Mouse (Mus musculus) G1E (cell line): ENCODE results near the gene Tmem88. TPM values are rescaled to one million over a fixed set of nuclear protein-coding genes. Genes with fewer than 3 reads are reported as not detected.

Source experiments
- ATAC-seq: 2 replicates; pipeline ENCODE4 v1.8.0; 2016; ENCODE audit warnings: mild to moderate bottlenecking; ENCODE audit not compliant: insufficient number of reproducible peaks, poor library complexity, low FRiP score, severe bottlenecking; ENCODE audit errors: extremely low read depth
- DNase-seq: peaks from one replicate; pipeline ENCODE4 v3.0.0; 2012; ENCODE audit warnings: low spot score
- H3K27me3 ChIP-seq: 2 replicates; pipeline ENCODE4 v1.6.1; 2012; ENCODE audit warnings: mild to moderate bottlenecking, low read length, inconsistent platforms; ENCODE audit not compliant: insufficient read depth
- H3K36me3 ChIP-seq: replicated peaks from 2 replicates; pipeline ENCODE3; 2012; ENCODE audit warnings: mild to moderate bottlenecking, inconsistent platforms
- H3K4me1 ChIP-seq: 2 replicates; pipeline ENCODE4 v1.6.1; 2012; ENCODE audit warnings: low read depth, low read length, inconsistent platforms, mixed read lengths; ENCODE audit not compliant: insufficient read depth
- H3K4me3 ChIP-seq: 2 replicates; pipeline ENCODE4 v1.5.1; 2012; ENCODE audit warnings: low read depth, mild to moderate bottlenecking, inconsistent platforms, low read length, moderate library complexity, mixed read lengths
- H3K9me3 ChIP-seq: replicated peaks from 2 replicates; pipeline ENCODE4 v1.6.1; 2012; ENCODE audit warnings: inconsistent platforms
- CTCF ChIP-seq: IDR thresholded peaks from 2 replicates; pipeline ENCODE4 v1.5.1; 2012; ENCODE audit warnings: low read depth, low read length, inconsistent platforms, mixed read lengths
- GATA1 ChIP-seq: IDR thresholded peaks from 2 replicates; pipeline ENCODE4 v1.6.1; 2012; ENCODE audit warnings: borderline replicate concordance, low read length, inconsistent platforms, mixed read lengths
- GATA2 ChIP-seq: IDR thresholded peaks from 2 replicates; pipeline ENCODE4 v1.6.1; 2012; ENCODE audit warnings: low read depth, low read length, inconsistent platforms, borderline replicate concordance
- POLR2AphosphoS5 ChIP-seq: IDR thresholded peaks from 2 replicates; pipeline ENCODE4 v1.6.1; 2012; ENCODE audit warnings: low read depth, low read length, inconsistent platforms; ENCODE audit not compliant: insufficient replicate concordance
- TAL1 ChIP-seq: conservative IDR thresholded peaks from 2 replicates; pipeline ENCODE4 v1.6.1; 2012; ENCODE audit warnings: low read depth, low read length, inconsistent platforms, mixed read lengths
- polyA plus RNA-seq: library from polyadenylated mRNA; stranded (reverse); fragments of >175 nt; gene quantifications from 2 replicates; pipeline ENCODE4 v1.2.3, GENCODE M21; 2012
- total RNA-seq, 2 experiments: library from RNA; stranded (forward) in 1 of 2; stranded (reverse) in 1 of 2; fragments of 200-1000 nt in 1 of 2; fragments of >200 nt in 1 of 2; fragmentation: Nextera tagmentation in 1 of 2; gene quantifications; 2 replicates each; pipeline ENCODE4 v1.2.3; 2014 to 2017

Gene Tmem88
- total and polyA plus RNA-seq, 3 experiments, result 0.93 to 2.6 (median 2.2) TPM

DNA sequence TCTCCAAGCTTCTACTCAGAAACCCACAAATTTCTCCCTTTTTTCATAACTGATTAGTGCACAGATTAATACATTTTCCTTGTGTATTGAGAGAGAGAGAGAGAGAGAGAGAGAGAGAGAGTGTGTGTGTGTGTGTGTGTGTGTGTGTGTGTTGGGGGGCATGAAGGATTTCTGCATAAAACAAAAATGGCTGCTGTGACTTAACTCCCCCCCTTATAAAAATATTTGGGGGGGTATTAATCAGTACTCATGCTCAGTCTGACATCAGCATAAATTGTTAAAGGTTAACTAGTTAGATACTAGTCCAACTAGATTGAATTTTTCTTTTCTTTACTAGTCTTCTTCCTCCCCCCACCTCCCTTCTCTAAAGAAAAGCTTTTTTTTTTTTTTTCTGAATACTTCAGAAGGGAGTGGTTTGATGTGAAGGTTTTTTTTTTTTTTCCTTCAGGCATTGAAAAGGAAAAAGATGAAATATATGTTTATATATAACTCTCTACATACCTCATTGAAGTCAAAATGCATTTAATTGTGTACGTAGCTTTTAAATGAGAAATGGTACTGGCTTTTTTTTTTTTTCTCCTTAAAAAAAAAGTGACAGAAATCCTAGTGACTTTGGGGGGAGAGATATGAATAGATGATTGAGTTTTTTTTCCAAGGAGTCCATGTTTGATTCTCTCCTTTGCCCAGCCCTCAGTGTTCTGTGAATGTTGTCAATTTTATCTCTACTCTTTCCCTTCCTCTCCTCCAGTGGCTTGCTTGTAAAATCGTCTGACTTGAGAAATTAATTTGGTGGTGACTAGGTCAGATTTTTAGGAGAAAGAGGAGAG is 27.8 kb downstream of the Tmem88 start:
- ATAC-seq (no peak), DNase-seq (no peak)
- Histone ChIP-seq H3K4me3 (no peak overlapping the region; the same call in 1 of the 2 replicates), H3K4me1 (peaks cover 71% of the 10 kb centered on the region), H3K9me3 (no peaks in the 10 kb centered on the region), H3K36me3 (peaks cover 18% of the 10 kb centered on the region), H3K27me3 (no peaks in the 10 kb centered on the region)
- TF ChIP-seq GATA2, result no peak
- TF ChIP-seq TAL1, result no peak
- no peak for TF ChIP-seq GATA1
- no peak for TF ChIP-seq CTCF
- no peak for TF ChIP-seq POLR2AphosphoS5

DNA sequence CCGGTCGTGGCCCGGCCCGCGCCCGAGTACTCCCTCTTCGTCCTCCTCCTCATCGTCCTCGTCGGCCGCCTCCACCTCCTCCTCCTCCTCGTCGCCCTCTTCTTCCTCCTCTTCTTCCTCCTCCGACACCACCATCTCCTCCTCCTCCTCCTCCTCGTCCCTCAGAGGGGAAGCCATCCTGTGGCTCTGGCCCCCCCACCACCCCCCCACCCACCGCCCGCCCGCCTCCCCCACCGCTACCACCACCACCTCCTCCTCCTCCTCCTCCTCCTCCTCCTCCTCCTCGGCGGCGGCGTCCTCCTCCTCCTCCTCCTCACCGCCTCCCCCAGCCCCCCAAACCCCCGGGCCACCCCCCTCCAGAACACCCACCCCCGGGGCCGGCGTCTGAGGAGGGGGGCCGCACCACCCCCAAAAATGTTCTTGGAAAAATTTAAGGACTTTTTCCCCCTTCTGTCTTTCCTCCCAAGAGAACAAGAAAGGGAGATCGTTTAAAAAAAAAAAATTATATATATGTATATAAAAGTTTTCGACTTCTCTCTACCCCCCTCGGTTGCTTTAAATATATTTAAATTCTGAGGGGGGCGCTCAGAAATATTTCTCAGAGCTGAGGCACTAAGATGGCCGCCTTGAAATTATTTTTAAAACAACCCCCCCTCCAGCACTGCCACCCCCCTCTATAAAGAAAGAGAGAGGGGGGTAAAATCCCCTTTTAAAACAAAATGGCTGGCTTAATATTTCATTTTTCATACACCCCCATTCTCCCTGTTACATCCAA is 28.6 kb downstream of the Tmem88 start, which contains the start of gene Chd3:
Gene Chd3 (minus strand): TSS at position 192 of the 775 bp plus-strand sequence.
- Histone ChIP-seq H3K4me3 (peak within 1 kb of the TSS; percentile 84), H3K4me1 (peaks cover 77% of the 10 kb centered on the region), H3K9me3 (no peaks in the 10 kb centered on the region), H3K36me3 (peaks cover 26% of the 10 kb centered on the region), H3K27me3 (no peaks in the 10 kb centered on the region)
- ATAC-seq, result no peak
- peak; percentile 25 for DNase-seq
- TF ChIP-seq POLR2AphosphoS5, result no peak
- no peak for TF ChIP-seq GATA1
- TF ChIP-seq GATA2, result no peak
- no peak for TF ChIP-seq CTCF
- TF ChIP-seq TAL1, result no peak

DNA sequence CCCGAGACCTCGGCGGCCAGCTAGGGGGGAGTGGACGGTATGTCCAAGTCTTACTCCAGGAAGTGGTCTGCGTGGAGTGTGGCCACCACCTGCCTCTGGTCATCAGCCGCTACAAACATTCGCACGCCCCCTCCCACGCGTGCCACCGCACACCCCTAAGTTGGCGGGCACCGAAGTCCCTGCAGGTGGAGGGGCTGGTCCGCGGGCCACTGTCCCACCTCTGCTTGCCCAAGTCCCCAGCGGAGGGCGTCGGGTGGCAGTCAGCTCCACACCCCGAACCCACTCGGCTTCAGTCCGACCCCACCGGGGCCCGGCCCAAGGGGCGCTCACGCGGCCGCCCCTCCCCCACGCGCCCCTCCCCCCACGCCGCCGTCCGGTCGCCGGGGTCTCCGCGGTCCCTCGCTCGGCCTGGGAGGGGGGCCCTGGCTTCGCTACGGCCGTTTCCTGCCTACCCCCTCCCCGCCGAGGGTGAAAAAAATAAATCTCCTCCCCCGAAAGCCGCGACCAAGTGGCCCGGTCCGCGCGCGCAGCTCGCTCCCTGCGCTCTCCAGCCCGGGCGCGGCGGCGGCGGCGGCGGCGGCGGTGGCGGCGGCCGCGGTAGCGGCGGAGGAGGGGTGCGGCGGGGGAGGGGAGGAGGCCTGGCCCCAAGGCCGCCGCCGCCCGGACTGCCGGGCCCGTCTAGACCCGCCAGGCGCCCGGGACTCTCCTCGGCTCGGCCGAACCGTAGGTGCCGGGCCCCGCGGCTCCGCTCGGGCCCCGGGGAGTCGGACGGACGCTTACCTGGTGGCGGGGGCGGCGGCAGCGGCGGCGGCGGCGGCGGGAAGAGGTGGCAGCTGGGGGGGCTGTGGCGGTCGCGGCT is 29.4 kb downstream of the Tmem88 start:
- DNase-seq (peak; percentile 52), ATAC-seq (no peak)
- Histone ChIP-seq H3K4me1 (peaks cover 71% of the 10 kb centered on the region), H3K36me3 (peaks cover 35% of the 10 kb centered on the region), H3K4me3 (peak overlapping the region; percentile 84), H3K27me3 (no peaks in the 10 kb centered on the region), H3K9me3 (no peaks in the 10 kb centered on the region)
- TF ChIP-seq GATA2 (no peak), CTCF (no peak)

DNA sequence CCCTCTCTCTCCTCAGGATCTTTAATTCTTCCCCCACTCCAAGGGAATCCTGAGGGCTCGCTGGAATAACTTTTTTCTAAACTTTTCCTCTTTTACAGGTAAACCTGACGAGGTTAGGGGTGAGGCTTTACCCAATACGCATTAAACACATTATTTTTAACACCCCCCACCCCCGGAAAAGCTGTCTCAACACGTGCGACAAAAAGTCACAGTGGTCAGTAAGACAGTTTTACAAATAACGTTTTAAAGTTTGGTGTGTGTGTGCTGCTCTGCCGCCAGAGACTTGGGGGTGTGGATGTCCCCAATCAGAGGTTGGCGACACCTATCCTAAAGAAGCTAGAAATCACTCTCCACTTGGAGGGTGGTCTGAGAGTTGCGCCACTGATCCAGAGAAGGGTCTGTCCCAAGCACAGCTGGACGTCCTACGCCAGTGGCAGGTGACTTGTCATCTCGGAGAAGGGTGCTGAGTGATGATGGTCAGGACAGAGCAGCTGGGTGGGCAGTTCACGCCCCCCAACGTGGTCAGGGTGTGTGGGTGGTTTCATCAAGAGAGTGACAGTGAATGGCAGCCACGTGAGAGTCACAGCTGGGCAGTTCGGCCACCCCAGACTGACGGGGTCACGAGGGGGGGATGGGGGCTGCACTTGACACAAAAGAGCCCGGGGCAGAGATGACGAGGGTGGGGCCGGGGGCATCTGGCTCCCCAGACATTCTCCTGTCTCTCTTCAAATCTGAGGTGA is 30.2 kb downstream of the Tmem88 start:
- Histone ChIP-seq H3K4me1 (peaks cover 63% of the 10 kb centered on the region), H3K27me3 (no peaks in the 10 kb centered on the region), H3K9me3 (no peaks in the 10 kb centered on the region), H3K36me3 (peaks cover 43% of the 10 kb centered on the region), H3K4me3 (peak overlapping the region; percentile 84)
- DNase-seq, result peak; percentile 12
- ATAC-seq, result no peak
- no peak for TF ChIP-seq TAL1
- TF ChIP-seq CTCF, result no peak
- TF ChIP-seq GATA1, result no peak
- TF ChIP-seq GATA2, result no peak
- TF ChIP-seq POLR2AphosphoS5, result no peak

DNA sequence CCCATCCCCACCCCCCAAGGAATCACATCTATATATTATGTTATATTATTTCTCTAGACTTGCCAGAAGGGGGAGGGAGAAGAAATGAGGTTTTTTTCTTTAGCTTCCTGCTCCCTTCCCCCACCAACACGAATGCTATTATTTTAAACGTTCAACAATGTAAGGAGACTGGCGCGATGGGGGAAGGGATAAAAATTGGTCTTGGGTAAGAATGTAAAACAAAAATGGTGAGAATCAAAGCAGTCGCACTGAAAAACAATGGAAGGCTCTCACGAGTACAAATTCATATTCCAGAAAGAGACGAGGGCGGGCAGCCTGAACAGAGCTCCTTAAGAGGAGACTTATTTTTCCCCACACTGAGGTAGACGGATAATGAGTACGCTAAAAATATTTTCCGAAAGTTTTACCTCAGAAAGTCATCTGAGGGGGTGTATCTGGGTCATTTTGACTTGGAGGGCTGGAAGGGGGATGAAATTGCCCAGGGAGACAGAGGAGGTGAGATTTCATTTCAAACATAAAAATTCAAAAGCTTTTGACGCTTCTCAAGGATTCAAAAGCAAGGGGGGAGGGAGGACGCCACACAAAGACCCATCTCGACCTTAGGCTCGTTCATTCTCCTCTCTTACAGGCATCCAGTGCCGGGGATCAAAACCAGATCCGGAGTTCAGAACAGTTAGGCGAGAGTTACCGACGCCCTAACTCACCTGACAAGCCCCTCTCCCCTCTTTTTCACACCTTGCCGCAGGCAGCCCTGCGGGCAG is 31.0 kb downstream of the Tmem88 start:
- ATAC-seq (no peak), DNase-seq (peak; percentile 15)
- Histone ChIP-seq H3K27me3 (no peaks in the 10 kb centered on the region), H3K4me1 (peaks cover 55% of the 10 kb centered on the region), H3K9me3 (no peaks in the 10 kb centered on the region), H3K36me3 (peaks cover 49% of the 10 kb centered on the region), H3K4me3 (peak overlapping the region; percentile 84)
- TF ChIP-seq CTCF (no peak), POLR2AphosphoS5 (no peak), GATA2 (no peak), GATA1 (no peak), TAL1 (no peak)
